Mouse (Mus musculus) forebrain, embryonic 14.5 days (tissue): Measurements from ENCODE around the gene H2-Eb1. TPM values are rescaled to one million over a fixed set of nuclear protein-coding genes. Genes with fewer than 3 reads are reported as not detected.

Source experiments
- ATAC-seq: fragments of 200-750 bp; cut with Nextera tagmentation; 2 replicates; pipeline ENCODE4 v1.8.0; 2017; ENCODE audit warnings: mild to moderate bottlenecking, moderate library complexity
- DNase-seq: peaks from one replicate; pipeline ENCODE4 v3.0.0-alpha.2; 2015; ENCODE audit warnings: low spot score
- H3K27ac ChIP-seq: fragments of 300-500 bp; sonication (generic); 2 replicates; pipeline ENCODE4 v1.5.1; 2014; ENCODE audit warnings: low read depth, mild to moderate bottlenecking, control low read depth, low read length, moderate library complexity
- H3K27me3 ChIP-seq: fragments of 300-500 bp; sonication (generic); replicated peaks from 2 replicates; pipeline ENCODE4 v1.6.1; 2014; ENCODE audit warnings: low read length, control low read depth, mixed read lengths; ENCODE audit not compliant: control insufficient read depth, insufficient read depth
- H3K36me3 ChIP-seq: fragments of 300-500 bp; sonication (generic); 2 replicates; pipeline ENCODE4 v1.6.1; 2014; ENCODE audit warnings: low read length, control low read depth; ENCODE audit not compliant: control insufficient read depth, insufficient read depth
- H3K4me1 ChIP-seq: fragments of 300-500 bp; sonication (generic); 2 replicates; pipeline ENCODE4 v1.6.1; 2014; ENCODE audit warnings: antibody characterized with exemption, low read length, control low read depth; ENCODE audit not compliant: control insufficient read depth, insufficient read depth
- H3K4me2 ChIP-seq: fragments of 300-500 bp; sonication (generic); 2 replicates; pipeline ENCODE4 v1.6.1; 2014; ENCODE audit warnings: mild to moderate bottlenecking, control low read depth, low read length
- H3K4me3 ChIP-seq: fragments of 300-500 bp; sonication (generic); 2 replicates; pipeline ENCODE4 v1.5.1; 2014; ENCODE audit warnings: low read depth, low read length, control low read depth
- H3K9ac ChIP-seq: fragments of 300-500 bp; sonication (generic); 2 replicates; pipeline ENCODE4 v1.6.1; 2014; ENCODE audit warnings: mild to moderate bottlenecking, low read length, control low read depth, moderate library complexity
- H3K9me3 ChIP-seq: fragments of 300-500 bp; sonication (generic); replicated peaks from 2 replicates; pipeline ENCODE4 v1.6.1; 2016; ENCODE audit warnings: low read length, control low read depth, mixed read lengths; ENCODE audit not compliant: control insufficient read depth
- WGBS: fragments of 180-500 bp; shearing (Covaris S2); extraction: QIAGEN DNeasy Blood & Tissue Kit; methylation state at CpG from one replicate; pipeline ENCODE4 v1.1.7; 2014; 5-methylcytosine and 5-hydroxymethylcytosine counted together
- polyA plus RNA-seq: library from polyadenylated mRNA; unstranded; fragments of >200 nt; fragmentation: Nextera tagmentation; extraction: Ambion mirVana; gene quantifications from 2 replicates; pipeline ENCODE4 v1.2.1, GENCODE M21; 2014

The H2-Eb1 gene
- polyA plus RNA-seq, 1 experiment from 2014 or later: 0.85 TPM

DNA sequence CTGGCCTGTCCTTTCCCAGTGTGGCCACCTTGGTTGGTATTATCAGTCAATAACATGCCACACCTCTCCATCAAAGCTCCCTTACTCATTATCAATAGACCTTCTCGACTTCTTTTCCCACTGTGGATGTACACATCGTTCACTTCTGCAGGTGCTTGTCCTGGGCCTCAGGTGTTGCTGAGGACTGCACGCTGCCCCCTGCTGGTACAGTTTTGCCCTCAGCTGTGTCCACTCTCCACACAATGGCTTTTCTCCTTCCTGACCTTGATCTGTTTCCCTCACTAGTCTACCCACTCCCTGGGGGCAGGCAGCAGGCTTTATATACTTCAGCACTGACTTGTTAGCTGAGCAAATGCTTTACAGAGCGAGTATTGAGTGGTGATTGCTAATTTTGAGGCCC lies 19.8 kb upstream of the H2-Eb1 start:
- no peak overlapping the region for H3K27ac ChIP-seq
- no peak overlapping the region for H3K4me2 ChIP-seq
- no peaks in the 10 kb centered on the region for H3K27me3 ChIP-seq
- WGBS: 42% methylated on average over 4 of the region's 4 CpGs
- DNase-seq (no peak), ATAC-seq (no peak)
- no peaks in the 10 kb centered on the region for H3K9me3 ChIP-seq
- no peaks in the 10 kb centered on the region for H3K36me3 ChIP-seq
- H3K9ac ChIP-seq: no peak overlapping the region
- no peak overlapping the region for H3K4me3 ChIP-seq
- no peaks in the 10 kb centered on the region for H3K4me1 ChIP-seq

DNA sequence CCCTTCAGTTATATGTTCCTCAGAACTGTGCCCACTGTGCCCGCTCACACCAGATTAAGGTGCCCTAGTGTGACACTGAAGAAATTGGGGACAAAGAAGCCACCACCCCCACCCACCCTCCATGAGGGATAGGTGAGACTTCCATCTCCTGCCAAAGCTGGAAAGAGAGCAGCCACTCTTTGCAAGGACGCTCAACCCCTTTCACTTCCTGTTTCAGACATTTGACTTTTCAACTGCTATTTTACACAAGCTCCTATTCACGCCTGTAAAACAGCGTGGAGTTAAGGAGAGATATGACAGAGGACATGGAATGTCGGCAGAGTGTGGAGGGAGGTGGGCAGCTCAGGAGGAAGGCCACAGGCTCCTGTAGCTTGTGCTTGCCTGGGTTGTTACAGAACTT lies 19.2 kb upstream of the H2-Eb1 start:
- no peak overlapping the region for H3K4me2 ChIP-seq
- no peak overlapping the region for H3K27ac ChIP-seq
- H3K4me1 ChIP-seq: no peaks in the 10 kb centered on the region
- no peak overlapping the region for H3K4me3 ChIP-seq
- no peaks in the 10 kb centered on the region for H3K9me3 ChIP-seq
- no peak for DNase-seq
- WGBS: 86% methylated on average over 5 of the region's 5 CpGs
- no peak for ATAC-seq
- H3K9ac ChIP-seq: no peak overlapping the region
- H3K36me3 ChIP-seq: no peaks in the 10 kb centered on the region
- no peaks in the 10 kb centered on the region for H3K27me3 ChIP-seq

DNA sequence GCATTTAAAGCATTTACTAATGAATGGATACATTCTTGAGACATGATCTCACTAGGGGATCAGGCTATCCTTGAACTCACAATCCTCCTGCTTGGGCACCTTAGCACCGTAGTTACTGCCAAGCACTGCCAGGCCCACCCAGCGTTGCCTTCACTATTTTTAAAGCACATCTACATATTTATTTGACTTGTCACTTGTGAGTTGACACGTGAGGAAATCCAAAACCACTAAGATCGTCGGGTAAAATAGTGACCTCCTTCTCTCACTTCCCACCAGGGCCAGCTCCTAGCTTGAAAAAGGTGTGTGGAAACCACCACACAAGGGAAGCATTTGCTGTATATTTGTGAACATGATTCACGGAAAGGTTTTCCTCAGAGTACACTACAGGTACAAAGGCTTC lies 18.7 kb upstream of the H2-Eb1 start:
- no peak overlapping the region for H3K4me3 ChIP-seq
- no peak for ATAC-seq
- no peak for DNase-seq
- no peaks in the 10 kb centered on the region for H3K36me3 ChIP-seq
- no peaks in the 10 kb centered on the region for H3K4me1 ChIP-seq
- no peak overlapping the region for H3K27ac ChIP-seq
- no peak overlapping the region for H3K4me2 ChIP-seq
- 75% methylated on average over 6 of the region's 6 CpGs for WGBS
- no peaks in the 10 kb centered on the region for H3K27me3 ChIP-seq
- H3K9me3 ChIP-seq: no peaks in the 10 kb centered on the region
- H3K9ac ChIP-seq: no peak overlapping the region

DNA sequence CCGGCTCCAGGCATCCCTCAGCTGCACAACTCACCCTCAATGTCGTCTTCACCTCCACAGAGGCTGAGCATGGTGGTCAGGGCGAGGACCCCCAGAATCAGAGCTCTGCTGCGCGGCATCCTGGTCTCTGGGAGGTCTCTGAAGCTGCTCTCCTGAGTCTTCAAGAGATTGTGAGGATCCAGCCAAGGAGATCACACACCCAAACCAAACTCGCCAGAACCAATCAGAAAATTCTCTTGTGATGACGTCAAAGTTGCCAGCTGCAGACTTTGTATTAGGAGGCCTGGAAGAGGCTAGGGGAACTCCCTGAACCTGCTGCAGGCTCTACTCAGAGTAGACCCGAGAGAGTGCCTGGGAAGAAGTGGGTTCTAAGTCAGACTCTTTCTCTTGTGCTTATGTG lies 18.0 kb upstream of the H2-Eb1 start, which contains the start of gene H2-Aa:
Gene H2-Aa (minus strand): TSS at position 176 of the 400 bp plus-strand sequence.
- 15% methylated on average over 8 of the region's 8 CpGs for WGBS
- Histone ChIP-seq H3K4me2 (no peak within 1 kb of the TSS), H3K4me1 (no peaks in the 10 kb centered on the region), H3K36me3 (no peaks in the 10 kb centered on the region), H3K27me3 (no peaks in the 10 kb centered on the region), H3K9ac (no peak within 1 kb of the TSS), H3K27ac (no peak within 1 kb of the TSS), H3K9me3 (no peaks in the 10 kb centered on the region), H3K4me3 (no peak within 1 kb of the TSS)
- DNase-seq: peak; percentile 75
- no peak for ATAC-seq

DNA sequence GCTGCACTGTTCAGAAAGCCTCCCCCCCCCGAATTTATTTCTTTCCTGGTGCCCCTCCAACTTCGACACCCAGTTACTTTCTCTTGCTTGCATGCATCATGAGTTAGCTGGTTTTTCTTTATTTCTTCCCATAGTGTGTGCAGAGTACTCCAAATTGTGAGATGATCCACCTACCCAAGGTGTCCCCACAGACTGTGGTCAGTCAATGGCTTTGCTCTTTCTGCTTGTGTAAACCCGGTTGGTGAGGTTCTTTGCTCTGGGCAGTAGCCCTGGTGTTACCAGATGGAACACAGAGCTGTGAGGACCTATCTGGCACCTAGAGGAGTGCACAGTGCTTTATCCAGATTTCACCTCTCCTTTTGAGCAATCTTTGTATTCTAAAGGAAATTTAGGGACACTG lies 17.5 kb upstream of the H2-Eb1 start:
- no peak overlapping the region for H3K4me2 ChIP-seq
- H3K36me3 ChIP-seq: no peaks in the 10 kb centered on the region
- no peaks in the 10 kb centered on the region for H3K9me3 ChIP-seq
- no peak for DNase-seq
- WGBS: 74% methylated on average over 3 of the region's 3 CpGs
- H3K4me3 ChIP-seq: no peak overlapping the region
- no peaks in the 10 kb centered on the region for H3K4me1 ChIP-seq
- no peak overlapping the region for H3K9ac ChIP-seq
- ATAC-seq: no peak
- no peaks in the 10 kb centered on the region for H3K27me3 ChIP-seq
- H3K27ac ChIP-seq: no peak overlapping the region

DNA sequence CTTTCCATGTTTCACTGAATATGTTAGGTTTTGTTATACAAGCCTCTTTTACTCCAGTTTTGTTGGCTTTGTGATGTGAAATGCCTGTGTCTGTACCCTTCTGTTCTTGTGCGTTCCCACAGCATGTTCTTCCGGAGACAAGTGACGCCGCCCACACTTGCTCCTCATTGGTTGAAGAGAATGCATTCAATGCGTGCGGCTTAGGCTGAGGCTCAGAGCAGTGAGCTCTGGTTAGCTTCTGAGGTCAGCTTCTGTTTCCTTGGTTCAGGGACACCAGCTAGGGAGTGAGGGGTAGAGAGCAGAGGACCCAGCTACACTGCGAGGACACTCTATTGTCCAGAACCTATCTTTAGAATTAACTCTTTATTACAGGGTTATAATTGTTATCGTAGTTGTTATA lies 14.1 kb upstream of the H2-Eb1 start:
- DNase-seq (peak; percentile 95), ATAC-seq (peak; percentile 93)
- Histone ChIP-seq H3K4me1 (no peaks in the 10 kb centered on the region), H3K27me3 (no peaks in the 10 kb centered on the region), H3K4me2 (no peak overlapping the region), H3K9ac (no peak overlapping the region), H3K9me3 (no peaks in the 10 kb centered on the region), H3K27ac (no peak overlapping the region), H3K4me3 (no peak overlapping the region), H3K36me3 (no peaks in the 10 kb centered on the region)
- 13% methylated on average over 8 of the region's 8 CpGs for WGBS

DNA sequence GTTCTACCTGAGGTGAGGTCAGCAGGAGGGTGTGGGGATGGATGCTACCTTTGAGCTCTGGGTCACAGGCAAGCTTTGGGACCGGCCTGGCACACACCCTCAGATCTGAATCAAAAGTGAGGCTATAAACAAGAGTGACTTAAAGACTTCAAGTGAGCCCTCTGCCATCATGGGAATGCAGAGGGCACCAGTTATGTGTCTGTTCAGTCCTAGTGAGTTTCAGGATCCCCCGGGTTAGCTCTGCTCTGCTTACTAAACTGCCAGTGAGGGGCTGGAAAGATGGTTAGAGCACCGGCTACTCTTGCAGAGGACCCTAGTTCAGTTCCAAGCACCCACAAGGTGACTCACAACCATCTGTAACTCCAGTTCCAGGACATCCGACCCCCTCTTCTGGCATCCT lies 13.1 kb upstream of the H2-Eb1 start:
- H3K36me3 ChIP-seq: no peaks in the 10 kb centered on the region
- H3K4me3 ChIP-seq: no peak overlapping the region
- H3K4me1 ChIP-seq: no peaks in the 10 kb centered on the region
- no peaks in the 10 kb centered on the region for H3K27me3 ChIP-seq
- DNase-seq (no peak), ATAC-seq (no peak)
- no peaks in the 10 kb centered on the region for H3K9me3 ChIP-seq
- H3K4me2 ChIP-seq: no peak overlapping the region
- WGBS: 85% methylated on average over 4 of the region's 4 CpGs
- H3K27ac ChIP-seq: no peak overlapping the region
- no peak overlapping the region for H3K9ac ChIP-seq

DNA sequence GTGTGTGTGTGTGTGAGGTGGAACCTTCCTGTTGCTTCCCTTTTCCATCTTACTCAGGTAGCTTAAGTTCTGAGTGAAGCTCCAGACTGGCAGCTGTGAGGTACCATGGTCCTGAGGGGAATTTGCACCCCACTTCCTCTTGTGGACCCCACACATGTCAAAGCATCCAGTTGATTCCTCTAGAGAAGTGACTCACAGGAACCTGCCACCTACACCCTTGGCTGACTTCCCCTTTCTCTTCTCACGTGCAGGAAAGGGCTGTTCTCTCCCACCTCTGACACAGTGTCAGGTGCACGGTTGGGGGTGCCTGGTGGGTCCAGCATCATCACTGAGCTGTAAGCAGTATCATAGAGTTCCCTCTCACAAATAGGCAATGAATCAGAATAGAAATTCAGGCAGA lies 12.1 kb upstream of the H2-Eb1 start:
- Histone ChIP-seq H3K27ac (no peak overlapping the region), H3K4me1 (no peaks in the 10 kb centered on the region), H3K4me3 (no peak overlapping the region), H3K27me3 (no peaks in the 10 kb centered on the region), H3K9ac (no peak overlapping the region), H3K4me2 (no peak overlapping the region), H3K36me3 (no peaks in the 10 kb centered on the region), H3K9me3 (no peaks in the 10 kb centered on the region)
- no peak for ATAC-seq
- 61% methylated on average over 2 of the region's 2 CpGs for WGBS
- no peak for DNase-seq

DNA sequence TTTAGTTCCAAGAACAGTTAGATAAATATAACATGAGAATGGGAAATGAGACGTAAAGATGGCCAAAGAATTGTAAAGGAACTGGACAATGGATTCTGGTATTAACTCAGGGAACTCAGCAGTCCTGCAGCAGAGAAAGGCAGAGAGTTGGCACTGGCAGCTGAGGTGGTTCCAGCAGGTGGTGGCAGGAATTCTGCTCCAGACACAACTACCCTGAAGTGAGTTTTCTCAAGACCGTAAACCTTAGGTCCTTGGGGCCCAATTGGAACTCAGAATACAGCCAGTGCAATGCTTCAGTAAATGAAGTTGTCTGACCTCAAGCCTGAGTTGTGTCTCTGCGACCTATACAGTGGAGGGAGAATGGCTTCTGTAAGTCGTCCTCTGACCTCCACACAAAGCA lies 11.4 kb upstream of the H2-Eb1 start:
- Histone ChIP-seq H3K36me3 (no peaks in the 10 kb centered on the region), H3K4me1 (no peaks in the 10 kb centered on the region), H3K4me3 (no peak overlapping the region), H3K4me2 (no peak overlapping the region), H3K27ac (no peak overlapping the region), H3K9me3 (no peaks in the 10 kb centered on the region), H3K9ac (no peak overlapping the region), H3K27me3 (no peaks in the 10 kb centered on the region)
- 72% methylated on average over 4 of the region's 4 CpGs for WGBS
- DNase-seq (no peak), ATAC-seq (no peak)

DNA sequence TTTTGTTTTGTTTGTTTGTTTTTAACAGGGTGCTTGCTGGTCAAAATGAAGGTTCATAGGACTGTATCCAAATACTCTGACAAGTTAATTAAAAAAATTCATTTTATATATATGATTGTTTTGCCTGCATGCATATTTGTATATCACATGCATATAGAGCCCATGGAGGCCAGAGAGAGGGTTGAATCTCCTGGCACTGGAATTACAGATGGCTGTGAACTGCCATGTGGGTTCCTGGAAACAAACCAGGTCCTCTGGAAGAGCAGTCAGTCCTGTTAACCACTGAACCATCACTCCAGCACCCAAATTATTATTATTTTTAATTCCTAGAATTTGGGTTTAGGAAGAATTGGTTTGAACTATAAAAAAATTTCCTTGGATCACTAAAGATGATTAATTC lies 10.4 kb upstream of the H2-Eb1 start:
- Histone ChIP-seq H3K27me3 (no peaks in the 10 kb centered on the region), H3K4me3 (no peak overlapping the region), H3K27ac (no peak overlapping the region), H3K9ac (no peak overlapping the region), H3K4me2 (no peak overlapping the region), H3K4me1 (no peaks in the 10 kb centered on the region), H3K36me3 (no peaks in the 10 kb centered on the region), H3K9me3 (no peaks in the 10 kb centered on the region)
- DNase-seq (no peak), ATAC-seq (no peak)
